Mouse (Mus musculus) adipocyte (in vitro differentiated cells): ENCODE results near the gene Stx1b.
"Not testable (repeated sequence)": the region's sequence is repeated elsewhere in the genome, so short reads cannot be mapped to it uniquely, and the experiment has no call there.

ENCODE experiments used
- DNase-seq: peaks from one replicate; pipeline ENCODE4 v3.0.0-alpha.2; 2016; ENCODE audit warnings: low spot score

Stx1b gene

DNA sequence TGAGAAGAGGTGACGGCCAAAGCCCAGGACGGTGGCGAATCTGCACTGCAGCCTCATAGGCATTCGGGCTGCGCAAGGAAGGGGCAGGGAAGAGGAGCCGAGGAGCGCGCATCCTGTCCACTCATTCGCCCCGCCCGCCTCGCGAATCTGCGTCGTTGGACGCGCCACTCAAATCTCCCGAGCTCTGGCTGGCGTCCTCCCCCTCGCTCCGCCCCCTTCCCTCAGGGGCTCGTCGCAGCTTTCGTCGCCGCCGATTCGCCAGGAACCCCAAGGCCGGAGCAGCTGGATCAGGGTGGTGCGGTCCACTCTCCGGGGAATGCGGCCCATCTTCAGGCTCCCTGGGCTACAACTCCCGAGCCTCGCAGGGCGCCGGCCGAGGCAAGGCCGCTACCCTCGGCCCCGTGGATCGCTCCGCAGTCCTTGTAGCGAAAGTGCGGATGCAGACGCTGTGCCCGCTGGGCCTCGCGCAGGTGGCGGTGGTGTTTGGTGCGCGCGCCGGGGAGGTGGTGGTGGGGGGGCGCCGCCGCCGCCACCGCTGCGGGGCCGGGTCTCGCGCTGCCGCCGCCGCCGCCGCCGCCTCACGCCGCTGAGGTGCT lies 47.4 kb downstream of the Stx1b start:
- peak; percentile 92 for DNase-seq

DNA sequence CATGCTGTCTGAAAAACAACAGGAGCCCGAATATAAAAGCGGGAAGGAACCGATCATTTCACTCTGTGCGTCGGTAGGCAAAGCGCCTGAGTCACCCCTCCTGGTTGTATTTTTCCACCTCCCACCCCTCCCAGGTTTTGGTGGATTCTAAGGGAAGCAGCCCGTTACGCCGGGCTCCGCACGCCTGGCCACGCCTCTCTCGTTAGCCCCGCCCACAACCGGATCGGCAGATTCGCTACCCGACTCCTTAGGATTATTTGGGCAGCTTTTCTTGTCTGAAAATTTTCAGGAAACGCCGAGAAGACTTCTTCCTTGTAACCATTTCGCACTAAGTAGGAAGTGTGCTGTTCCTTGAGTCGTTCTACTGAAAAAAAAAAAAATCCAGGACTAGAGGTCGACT lies 47.9 kb downstream of the Stx1b start, which contains the start of gene Setd1a:
Setd1a (plus strand) TSS at position 245 of the 400 bp plus-strand sequence.
- peak; percentile 80 for DNase-seq

DNA sequence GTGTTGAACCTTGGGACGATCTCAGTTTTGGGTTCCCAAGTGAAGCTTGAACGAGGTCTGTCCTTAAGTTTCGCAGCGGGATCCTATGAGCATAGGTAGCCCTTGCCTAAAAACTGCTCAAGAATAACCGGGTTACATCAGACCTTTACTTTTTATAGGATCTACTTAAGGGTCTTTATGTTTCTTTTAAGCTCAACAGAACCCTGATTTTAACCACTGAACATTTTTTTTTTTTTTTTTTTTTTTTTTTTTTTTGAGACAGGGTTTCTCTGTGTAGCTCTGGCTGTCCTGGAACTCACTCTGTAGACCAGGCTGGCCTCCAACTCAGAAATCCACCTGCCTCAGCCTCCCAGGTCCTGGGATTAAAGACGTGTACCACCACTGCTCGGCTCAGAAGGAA lies 48.5 kb downstream of the Stx1b start:
- not testable (repeated sequence) for DNase-seq

DNA sequence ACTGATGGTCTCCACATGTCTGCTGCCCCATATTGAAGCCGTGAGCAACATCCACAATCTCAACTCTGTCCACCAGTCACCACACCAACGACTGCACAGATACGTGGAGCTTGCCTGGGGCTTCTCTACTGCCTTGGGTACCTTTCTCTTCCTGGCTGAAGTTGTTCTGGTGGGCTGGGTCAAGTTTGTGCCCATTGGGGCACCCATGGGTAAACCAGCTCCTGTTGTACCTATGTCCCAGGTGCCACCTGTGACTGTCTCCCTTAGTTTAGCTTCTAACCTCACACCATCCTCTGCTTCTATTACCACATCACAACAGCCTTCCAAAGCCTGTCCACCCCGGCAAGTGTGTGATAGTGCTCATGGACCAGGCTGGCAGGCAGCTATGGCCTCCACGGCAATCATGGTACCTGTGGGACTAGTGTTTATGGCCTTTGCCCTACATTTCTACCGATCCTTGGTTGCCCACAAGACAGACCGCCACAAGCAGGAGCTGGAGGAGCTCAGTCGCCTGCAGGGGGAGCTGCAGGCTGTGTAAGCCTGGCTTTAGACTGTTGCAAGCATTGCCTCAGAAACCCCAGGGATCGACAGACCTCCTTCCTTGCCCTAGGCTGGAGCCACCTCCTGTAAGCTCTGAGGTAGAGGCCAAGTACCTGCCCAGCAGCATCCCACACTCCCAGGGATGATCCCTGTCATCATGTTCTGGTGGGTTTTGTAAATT lies 50.5 kb downstream of the Stx1b start:
- peak; percentile 70 for DNase-seq

DNA sequence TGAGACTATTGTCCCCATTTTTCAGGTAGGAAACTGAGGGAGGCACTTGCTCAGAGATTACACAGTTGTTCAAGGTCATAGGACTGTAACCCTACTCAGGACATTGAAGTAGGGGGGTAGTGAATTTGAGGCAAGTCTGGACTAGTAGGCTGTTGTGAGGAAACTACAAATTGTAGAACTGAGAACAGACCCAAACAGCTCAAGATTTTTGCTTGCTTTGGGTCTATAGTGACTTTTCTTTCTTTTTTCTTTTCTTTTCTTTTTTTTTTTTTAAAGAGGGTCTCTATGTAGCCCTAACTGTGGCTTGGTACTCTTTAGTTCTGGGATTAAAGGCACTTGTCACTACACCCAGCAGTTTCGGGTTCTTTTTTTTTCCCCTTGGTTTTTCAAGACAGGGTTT lies 51.8 kb downstream of the Stx1b start:
- no peak for DNase-seq

DNA sequence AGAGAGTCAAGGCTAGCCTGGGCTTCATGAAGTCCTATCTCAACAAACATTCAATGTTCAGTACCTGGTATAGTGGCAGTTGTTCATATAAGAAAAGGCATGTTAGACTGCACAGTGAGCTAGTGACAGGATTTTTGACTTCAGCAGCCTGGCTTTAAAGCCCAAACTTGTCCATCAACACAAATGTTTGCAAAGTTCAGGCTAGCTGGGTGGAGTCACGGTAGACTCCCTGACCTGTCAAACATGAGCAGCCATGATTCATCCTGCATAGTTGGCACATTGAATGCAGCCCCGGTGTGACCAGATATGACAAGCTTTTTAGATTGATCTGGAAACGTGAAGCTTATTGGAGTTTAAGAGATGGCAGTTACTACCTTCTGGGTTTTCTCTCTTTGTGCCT lies 52.3 kb downstream of the Stx1b start:
- DNase-seq = peak; percentile 30

DNA sequence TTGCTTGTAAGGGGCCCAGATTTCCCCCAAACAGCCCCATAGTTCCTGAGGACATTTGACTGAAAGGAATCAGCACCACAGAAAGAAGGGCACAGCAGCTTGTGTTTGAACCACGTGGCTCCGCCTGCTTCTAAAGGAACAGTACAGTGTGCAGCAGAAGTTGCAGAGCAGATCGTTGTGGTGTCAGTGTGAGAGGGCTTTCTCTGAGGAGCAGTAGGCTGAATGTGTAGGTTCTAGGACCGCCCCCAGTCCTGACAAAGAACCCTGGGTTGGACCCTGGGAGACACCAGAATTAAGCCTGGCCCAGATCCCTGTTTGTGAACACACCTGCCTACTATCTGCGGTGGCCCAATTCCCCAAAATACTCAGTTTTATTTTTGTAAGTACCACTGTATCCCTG lies 53.1 kb downstream of the Stx1b start:
- DNase-seq = no peak

DNA sequence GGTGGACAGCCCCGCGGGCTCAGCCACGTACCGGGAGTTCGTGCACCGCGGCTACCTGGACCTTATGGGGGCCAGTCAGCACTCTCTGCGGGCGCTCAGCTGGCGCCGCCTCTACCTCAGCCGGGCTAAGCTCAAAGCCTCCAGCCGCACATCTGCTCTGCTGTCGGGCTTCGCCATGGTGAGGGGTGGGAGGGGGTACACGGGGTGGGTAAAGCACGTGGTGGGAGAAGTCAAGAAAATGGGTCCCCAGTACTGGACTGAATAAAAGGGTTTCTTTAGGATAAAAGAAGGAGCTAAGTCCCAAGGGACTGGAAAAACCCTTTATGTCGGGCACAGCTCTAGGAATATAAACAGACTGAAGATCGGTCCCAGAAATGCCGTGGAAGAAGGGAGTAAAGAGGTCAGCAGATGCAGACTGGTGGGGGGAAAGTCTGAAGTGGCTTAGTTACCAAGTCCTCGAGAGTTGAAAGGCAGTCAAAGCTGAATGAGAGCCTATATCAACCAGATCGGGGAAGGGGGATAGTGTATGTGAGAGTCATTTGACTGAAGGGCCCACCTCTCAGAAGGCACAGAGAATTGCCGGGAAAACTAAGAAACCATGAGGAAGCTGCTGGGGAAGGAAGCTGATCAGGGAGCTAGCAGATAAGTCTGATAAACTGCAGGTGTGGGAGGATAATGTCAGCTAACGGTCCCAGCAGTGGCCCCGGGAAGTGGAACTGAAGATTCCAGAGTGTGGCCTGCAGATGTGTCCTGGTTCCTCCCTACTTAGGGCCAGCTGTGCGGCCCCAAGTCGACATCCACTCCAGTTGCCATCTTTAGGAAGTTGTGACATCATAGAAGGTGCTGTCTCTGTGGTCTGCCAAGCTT lies 54.1 kb downstream of the Stx1b start:
- no peak for DNase-seq

DNA sequence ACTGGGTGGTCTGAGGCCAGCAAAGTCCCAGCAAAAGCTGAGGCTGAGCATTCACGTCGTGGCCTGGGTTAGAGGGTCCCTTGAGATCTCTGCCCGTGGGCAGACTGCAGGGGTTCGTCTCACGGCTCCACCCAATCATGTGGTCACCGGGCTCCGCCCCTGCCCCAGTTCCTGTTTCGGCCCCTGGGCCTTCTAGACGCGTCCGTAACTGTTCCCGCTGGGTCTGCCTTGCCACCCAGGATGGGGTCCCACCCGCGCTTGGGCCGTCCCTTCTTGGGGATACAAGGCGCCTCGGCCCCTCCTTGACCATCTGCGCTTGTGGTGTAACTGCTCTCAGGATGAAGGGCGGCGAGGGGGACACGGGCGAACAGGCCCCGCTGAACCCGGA lies 54.7 kb downstream of the Stx1b start, which contains the start of gene Orai3:
Orai3 (plus strand) TSS at position 165 of the 388 bp plus-strand sequence.
- peak; percentile 78 for DNase-seq

DNA sequence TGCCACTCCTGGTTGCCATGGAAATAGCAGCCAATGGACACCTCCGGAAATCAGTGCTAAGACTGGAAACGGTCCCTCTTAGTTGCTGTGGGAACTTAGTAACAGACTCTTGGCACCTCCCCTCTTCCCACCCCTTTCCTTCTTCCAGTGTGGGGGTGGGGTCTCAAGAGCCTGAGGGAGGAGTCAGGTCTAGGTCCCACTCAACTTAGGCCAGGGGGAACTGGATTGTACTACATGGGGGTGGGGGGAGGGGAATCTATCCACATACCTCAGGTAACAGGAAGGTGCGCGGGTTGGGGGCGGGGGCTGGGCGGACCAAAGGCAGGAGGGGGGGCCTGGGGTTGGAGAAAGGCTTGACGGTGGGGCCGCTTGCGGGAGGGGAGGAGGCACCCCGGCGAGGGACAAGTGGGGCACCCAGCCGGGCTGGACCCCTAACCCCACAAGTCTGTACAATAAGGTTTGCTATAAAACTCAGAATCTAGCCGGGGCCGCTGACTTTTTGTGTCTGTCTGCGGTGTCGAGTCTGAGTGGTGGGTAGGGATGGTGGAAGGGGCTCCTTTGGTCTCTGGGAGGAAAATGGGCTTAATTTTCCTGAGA lies 55.3 kb downstream of the Stx1b start:
- peak; percentile 96 for DNase-seq

DNA sequence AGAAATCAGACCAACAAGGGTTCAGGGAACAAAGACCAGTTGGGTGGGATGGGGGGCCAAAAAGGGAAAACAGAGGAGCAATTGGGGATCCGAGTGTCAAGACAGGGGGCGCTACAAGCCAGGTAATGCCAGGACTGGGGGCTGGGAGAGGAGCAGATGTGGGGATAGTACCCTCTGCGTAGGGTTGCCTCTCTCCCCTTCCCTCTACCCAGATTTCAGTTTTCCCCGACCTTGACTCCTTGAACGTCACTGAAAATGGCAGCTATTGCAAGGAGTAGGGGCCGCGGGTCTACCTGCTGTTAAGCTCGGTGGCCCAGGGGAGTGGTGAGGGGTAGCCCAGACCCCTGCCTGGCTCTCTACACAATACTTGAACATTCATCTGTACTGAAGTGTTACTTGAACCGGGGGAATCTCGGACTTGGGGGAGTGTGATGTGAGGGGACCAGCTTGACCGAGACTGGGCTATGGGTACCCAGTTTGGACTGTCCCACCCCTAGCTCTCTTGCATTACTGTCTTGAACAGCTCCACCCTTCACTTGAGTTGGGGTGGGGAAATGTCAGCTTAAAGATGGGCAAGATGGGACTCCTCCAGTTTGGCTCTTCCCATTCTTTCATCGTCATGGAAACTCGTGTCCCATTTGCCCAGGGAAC lies 55.9 kb downstream of the Stx1b start:
- DNase-seq = no peak

DNA sequence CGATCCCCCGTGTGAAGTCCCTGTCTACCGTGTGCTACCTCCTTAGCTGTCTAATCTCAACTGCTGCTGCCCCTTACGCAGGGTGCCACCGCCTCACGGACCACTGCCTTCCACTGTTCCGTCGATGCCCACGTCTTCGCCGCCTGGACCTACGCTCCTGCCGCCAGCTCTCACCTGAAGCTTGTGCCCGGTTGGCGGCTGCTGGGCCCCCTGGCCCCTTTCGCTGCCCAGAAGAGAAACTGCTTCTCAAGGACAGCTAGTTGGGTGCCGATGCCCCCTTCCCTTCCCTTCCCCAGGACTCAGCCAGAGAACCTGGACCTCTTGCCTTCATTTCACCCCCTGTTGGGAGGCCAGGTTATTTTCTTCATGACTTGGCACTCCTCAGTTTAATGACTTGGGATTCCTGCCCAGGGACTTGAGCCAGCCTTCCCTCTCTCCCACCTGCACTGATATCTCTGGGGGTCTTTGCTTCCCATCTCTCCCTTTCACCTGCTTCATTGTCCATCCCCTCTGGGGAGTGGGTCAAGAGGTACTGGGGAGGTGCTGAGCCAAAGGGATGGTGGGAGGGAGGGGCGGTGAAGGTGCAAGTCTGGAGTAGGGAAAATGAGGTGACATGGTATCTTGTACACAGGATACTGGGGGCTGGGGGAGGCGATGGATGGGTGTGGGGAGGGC lies 56.5 kb downstream of the Stx1b start:
- no peak for DNase-seq

DNA sequence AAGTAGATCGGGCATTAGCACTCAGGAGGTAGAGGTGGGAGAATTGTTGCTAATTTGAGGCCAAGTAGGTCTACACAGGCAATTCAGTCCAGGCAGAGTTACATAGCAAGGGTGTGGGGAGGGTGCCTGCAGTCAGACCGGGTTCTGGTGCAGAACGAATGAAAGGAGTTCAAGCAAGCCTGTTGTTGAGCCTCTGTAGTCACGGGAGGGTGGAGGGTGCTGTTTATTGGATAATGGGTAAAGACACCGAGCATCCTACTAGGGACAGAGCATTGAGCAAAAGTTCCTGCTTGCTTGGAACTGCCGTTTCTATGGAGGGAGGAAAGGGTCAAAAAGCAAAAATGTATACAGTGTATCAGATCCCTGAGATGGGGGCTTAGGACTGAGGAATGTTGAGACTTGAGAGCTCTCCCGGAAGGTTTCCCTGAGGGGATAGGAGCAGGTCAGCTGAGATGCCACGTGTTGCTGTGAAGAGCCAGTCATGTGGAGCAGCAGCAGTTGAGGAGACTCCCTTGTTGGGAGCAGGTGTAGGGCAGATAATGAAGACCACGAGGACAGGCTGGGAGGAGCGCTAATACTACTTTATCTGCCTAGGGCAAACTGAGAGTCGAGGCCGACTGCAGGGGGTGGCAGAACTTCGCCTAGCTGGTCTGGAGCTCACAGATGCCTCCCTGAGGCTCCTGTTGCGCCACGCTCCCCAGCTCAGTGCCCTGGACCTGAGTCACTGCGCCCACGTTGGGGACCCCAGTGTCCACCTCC lies 57.3 kb downstream of the Stx1b start:
- no peak for DNase-seq

DNA sequence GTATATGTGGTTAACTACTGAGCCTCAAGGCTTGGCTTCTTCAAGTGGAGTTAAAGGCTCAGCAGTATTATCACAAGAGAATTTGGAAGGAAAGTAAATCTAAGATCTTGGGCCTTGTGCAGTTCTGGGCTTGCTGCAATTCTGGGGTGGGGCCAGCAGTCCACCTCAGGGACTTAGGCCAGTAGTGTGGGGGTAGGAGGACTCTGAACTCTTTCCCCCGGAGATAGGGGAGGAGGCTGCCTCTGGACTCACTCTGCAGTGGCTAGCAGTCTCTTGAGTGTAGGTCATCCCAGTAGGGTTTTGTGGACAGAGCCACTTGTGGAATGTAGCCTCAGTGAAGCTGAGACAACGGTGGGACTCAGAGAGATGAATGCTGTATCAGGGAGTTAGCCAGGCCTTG lies 58.6 kb downstream of the Stx1b start:
- DNase-seq = peak; percentile 38

DNA sequence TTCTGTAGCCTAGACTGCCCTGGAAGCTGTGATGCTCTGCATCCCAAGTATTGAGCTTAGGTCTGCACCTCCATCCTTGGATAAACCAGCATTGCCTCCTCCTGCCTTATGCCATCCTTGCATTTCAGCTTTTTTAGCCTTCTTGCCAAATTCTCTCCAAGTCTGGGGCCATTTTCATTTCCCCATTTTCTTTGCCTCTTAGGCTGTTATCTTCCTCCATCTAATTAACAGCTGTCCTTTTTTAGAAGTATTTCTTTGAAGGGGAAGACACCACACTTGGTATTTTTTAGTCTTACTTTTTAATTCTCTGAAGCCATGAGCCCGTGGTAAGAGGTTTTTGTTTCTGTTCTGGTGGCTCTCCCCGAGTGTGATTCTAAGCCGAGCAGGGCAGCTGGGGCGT lies 60.7 kb downstream of the Stx1b start:
- DNase-seq = no peak

DNA sequence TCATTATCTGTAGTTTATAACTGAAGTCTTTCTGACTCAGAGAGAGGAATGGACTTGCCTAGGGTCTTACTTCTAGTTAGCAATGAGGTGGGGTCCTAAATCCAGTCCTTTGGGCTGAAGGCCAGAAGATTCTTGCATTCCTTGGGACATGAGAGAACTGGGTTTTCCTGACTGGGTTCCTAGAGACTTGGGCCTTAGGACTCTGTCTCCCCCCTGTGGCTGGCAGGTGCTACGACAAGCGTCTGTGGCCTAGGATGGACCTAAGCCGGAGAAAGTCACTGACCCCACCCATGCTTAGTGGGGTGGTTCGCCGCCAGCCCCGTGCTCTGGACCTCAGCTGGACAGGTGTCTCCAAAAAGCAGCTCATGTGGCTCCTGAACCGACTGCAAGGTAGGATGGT lies 63.3 kb downstream of the Stx1b start:
- DNase-seq = peak; percentile 66

DNA sequence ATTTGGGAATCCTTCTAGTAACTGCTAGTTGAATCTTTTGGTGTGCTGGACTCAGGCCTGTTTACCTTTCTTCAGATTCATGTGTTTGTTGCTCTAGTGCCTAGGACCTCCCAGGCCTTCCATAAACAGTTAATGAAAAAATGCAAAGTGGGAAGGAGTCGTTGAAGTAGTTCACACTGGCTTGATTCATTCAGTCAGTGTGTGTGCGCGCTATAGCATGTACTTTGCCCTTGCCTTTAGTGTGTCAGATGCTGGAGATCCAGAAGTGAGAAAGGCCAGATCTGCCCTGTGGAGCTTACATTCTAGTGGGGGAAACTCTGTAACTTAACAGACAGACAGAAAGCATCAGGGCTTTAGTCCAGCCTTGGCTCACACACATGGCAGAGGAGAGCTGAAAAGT lies 63.9 kb downstream of the Stx1b start:
- no peak for DNase-seq

DNA sequence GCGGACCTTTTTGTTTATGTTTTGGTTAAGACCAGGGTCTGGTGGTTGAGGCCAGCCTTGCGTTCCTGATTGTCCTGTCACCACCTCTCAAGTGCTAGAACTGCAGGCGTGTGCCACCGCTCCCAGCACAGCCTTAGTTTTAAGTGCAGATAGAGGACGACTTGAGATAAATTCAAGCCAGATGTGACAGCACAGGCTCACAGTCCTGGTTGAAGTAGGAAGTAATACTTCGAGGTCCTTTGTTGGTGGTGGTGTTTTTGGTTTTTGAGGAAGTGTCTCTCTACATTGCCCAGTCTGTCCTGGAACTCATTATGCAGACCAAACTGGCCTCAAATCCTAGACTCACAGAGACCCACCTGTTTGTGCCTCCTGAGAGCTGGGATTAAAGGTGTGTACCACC lies 64.6 kb downstream of the Stx1b start:
- no peak for DNase-seq
